Mouse (Mus musculus) spleen, adult 2 months (tissue): ENCODE measurements around the gene Gpat3. TPM values are rescaled to one million over a fixed set of nuclear protein-coding genes. Genes with fewer than 3 reads are reported as not detected.

ENCODE experiments used
- DNase-seq, 2 experiments: peaks; one replicate each; pipeline versions ENCODE4 v3.0.0 to v3.0.0-alpha.2; 2012 to 2021; ENCODE audit warnings: low spot score in 2 of 2, low read depth in 1 of 2
- H3K27ac ChIP-seq: fragments of 200-500 bp; 2 replicates; pipeline ENCODE4 v1.5.1; 2012; ENCODE audit warnings: low read length, inconsistent platforms; ENCODE audit not compliant: insufficient read depth
- H3K27me3 ChIP-seq: fragments of 200-500 bp; 2 replicates; pipeline ENCODE4 v1.6.1; 2012; ENCODE audit warnings: mild to moderate bottlenecking, moderate library complexity, low read length, inconsistent platforms; ENCODE audit not compliant: control insufficient read depth, insufficient read depth
- H3K36me3 ChIP-seq: fragments of 200-500 bp; 2 replicates; pipeline ENCODE4 v1.6.1; 2012; ENCODE audit warnings: mild to moderate bottlenecking, low read length, inconsistent platforms; ENCODE audit not compliant: control insufficient read depth, insufficient read depth
- H3K4me1 ChIP-seq: fragments of 200-500 bp; 2 replicates; pipeline ENCODE4 v1.6.1; 2011; ENCODE audit warnings: inconsistent platforms; ENCODE audit not compliant: control insufficient read depth, insufficient read depth, insufficient read length
- H3K4me3 ChIP-seq: fragments of 200-500 bp; 2 replicates; pipeline ENCODE4 v1.5.1; 2011; ENCODE audit warnings: mild to moderate bottlenecking, inconsistent platforms; ENCODE audit not compliant: insufficient read depth, insufficient read length; ENCODE audit errors: extremely low read depth
- CTCF ChIP-seq: fragments of 200-500 bp; IDR thresholded peaks from 2 replicates; pipeline ENCODE4 v1.5.1; 2011; ENCODE audit warnings: mild to moderate bottlenecking, inconsistent platforms; ENCODE audit not compliant: insufficient read depth, insufficient read length, insufficient replicate concordance; ENCODE audit errors: extremely low read depth
- POLR2A ChIP-seq: fragments of 200-500 bp; IDR thresholded peaks from 2 replicates; pipeline ENCODE4 v1.6.1; 2011; ENCODE audit warnings: low read depth, low read length, inconsistent platforms
- WGBS: fragments of 180-500 bp; shearing (Covaris S2); methylation state at CpG from one replicate; pipeline ENCODE4 v1.1.7; 2018; 5-methylcytosine and 5-hydroxymethylcytosine counted together
- polyA plus RNA-seq: library from polyadenylated mRNA; depleted of rRNA; stranded (reverse); fragments of >200 nt; gene quantifications from 2 replicates; pipeline ENCODE4 v1.2.3, GENCODE M21; 2012; rRNA removed

Gpat3 gene
- polyA plus RNA-seq, 1 experiment = 1.1 TPM

DNA sequence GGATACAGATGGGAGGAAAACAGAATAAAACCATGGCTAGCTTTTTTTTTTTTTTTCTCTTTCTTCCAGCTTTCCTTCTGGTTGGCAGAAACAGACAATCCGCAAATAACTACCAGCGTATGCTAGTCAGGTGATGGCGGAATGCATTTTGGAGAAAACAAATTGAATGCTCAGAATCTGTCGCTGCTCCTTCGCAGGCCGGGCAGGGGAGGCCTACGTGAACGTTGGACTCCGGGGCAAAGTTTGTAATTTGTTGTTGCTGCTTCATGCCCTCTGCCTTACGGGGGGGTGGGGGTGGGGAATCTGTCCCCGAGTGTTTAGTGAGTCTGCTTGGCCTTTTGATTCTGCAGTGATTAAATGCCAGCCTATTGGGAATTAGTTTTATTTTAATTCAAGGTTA, 98.2 kb downstream of the Gpat3 start:
- Histone ChIP-seq H3K4me3 (no peak overlapping the region), H3K27me3 (no peaks in the 10 kb centered on the region), H3K27ac (no peak overlapping the region), H3K36me3 (no peaks in the 10 kb centered on the region), H3K4me1 (no peaks in the 10 kb centered on the region)
- TF ChIP-seq POLR2A (no peak), CTCF (no peak)
- DNase-seq = no peak
- 76% methylated on average over 11 of the region's 11 CpGs for WGBS

DNA sequence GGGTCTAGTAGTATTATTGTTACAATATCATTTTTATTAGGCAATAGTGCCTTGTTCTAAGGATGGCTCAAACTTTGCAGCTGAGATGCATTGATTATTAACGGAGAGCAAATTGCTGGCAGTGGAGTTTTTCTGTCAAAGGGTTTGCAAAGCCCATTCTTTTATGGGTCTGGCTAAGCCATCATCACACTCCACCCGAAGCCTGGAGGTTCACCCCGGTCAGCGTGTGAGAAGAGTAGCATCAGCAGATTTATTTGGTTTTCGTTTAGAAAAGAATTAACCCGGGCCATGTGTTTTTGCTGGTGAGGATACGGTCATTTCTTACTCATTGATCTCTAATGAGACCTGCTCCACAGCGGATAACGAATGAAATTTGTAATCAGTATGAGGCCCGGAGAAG, 99.8 kb downstream of the Gpat3 start:
- Histone ChIP-seq H3K4me1 (no peaks in the 10 kb centered on the region), H3K27ac (no peak overlapping the region), H3K4me3 (no peak overlapping the region), H3K27me3 (no peaks in the 10 kb centered on the region), H3K36me3 (no peaks in the 10 kb centered on the region)
- no peak for DNase-seq
- WGBS = 88% methylated on average over 10 of the region's 10 CpGs
- TF ChIP-seq CTCF (no peak), POLR2A (no peak)

Other genes with a start within 250 kb of the Gpat3 start
- 43.1 and 84.8 TPM in 2 replicates for gene Coq2, start 170.6 kb upstream of the Gpat3 start, polyA plus RNA-seq
- gene Hpse, start 126.0 kb upstream of the Gpat3 start, polyA plus RNA-seq = 7.3 and 22.2 TPM in 2 replicates
- gene Helq, start 47.1 kb upstream of the Gpat3 start, polyA plus RNA-seq = 7.2 and 8.8 TPM in 2 replicates
- 4.6 and 7.0 TPM in 2 replicates for gene Mrps18c, start 47.1 kb upstream of the Gpat3 start, polyA plus RNA-seq
- gene Abraxas1, start 24.7 kb upstream of the Gpat3 start, polyA plus RNA-seq = 2.3 and 2.8 TPM in 2 replicates